ENCODE assay signal across 8 mouse cellular contexts in the genomic region with DNA sequence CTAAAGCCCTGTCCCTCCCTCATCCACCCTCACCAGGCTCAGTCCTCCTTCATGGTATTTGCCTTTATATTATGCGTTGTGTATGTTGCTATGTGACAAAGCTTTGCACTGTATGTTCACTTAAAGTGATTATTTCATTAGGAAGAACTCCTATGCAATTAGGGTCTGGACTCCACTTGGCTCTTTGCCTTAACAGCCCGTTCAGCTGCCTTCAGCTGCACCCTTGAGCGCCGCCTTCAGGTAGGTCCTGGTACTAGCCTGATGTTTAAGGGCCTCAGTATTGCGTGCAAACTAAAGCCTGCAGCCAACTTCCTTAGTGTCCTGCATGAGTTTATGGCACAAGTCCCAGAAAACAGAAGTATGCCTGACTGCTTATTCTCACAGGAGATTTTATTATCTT.
DNase-seq lines count a peak whose midpoint lies in the region; ATAC-seq and TF ChIP-seq lines count a peak whose summit lies in the region.
"Had no signal": no experiment of that assay in that cellular context is flagged by ENCODE, and none has a peak within 500 bp of the region (broad histone marks: within the 10 kb centered on the region; RNA-seq: fewer than 3 reads in every experiment).

No protein-coding gene starts in this region.

- no peak for TF ChIP-seq POLR2A in CH12.LX (IDR thresholded peaks at IDR 0.05; ENCODE audit: low read depth, low read length)

- peak; percentile 61 for TF ChIP-seq CTCF in kidney, postnatal 0 days (IDR thresholded peaks at IDR 0.05; ENCODE audit: low read depth)
- TF ChIP-seq CTCF in CH12.LX (conservative IDR thresholded peaks at IDR 0.05 in 1 of 2, IDR thresholded peaks at IDR 0.05 in 1 of 2; ENCODE audit: low read depth in 2 of 2, low read length in 2 of 2) = peak; percentile 72 to 82

- no peak overlapping the region for H3K27ac ChIP-seq in kidney, postnatal 0 days
- H3K27ac ChIP-seq in kidney, embryonic 14.5 days (ENCODE audit: low read depth, low read length) = no peak overlapping the region
- no peak overlapping the region for H3K27ac ChIP-seq in CH12.LX (ENCODE audit: insufficient read depth, low read depth)
- H3K27ac ChIP-seq: midbrain, embryonic 12.5 days had no signal

- DNase-seq in kidney, postnatal 0 days (ENCODE audit: low spot score) = peak; percentile 40
- peak; percentile 59 for DNase-seq in CH12.LX (ENCODE audit: extremely low read depth)
- DNase-seq in T-cell, adult 2 months (ENCODE audit: low spot score) = peak; percentile 58
- peak; percentile 53 for DNase-seq in retina, embryonic 14.5 days (ENCODE audit: low spot score)
- DNase-seq in left cerebral cortex, adult 11 months (ENCODE audit: low spot score) = no peak

- in situ Hi-C loops in CH12.LX (cut with MboI; ENCODE audit: low pct_ligation_motif_present, low pct_unique_long_range_greater_than_20kb, low sequenced_read_pairs) = loop anchor here (10.0 kb wide), 2 partner anchors 100 to 190 kb away; partner anchors contain the start of gene Rasgrp1

- H3K36me3 ChIP-seq in kidney, postnatal 0 days (ENCODE audit: insufficient read depth, low read length) = no peaks in the 10 kb centered on the region
- H3K36me3 ChIP-seq in kidney, embryonic 14.5 days (ENCODE audit: control insufficient read depth, insufficient read depth, low read length) = no peaks in the 10 kb centered on the region
- no peaks in the 10 kb centered on the region for H3K36me3 ChIP-seq in CH12.LX (replicated peaks in 1 of 2; ENCODE audit: control insufficient read depth in 1 of 2, insufficient read depth in 1 of 2, low read length in 1 of 2)
- H3K36me3 ChIP-seq: midbrain, embryonic 12.5 days had no signal

- ATAC-seq in kidney, postnatal 0 days (replicated peaks; ENCODE audit: low FRiP score, low read depth) = no peak
- no peak for ATAC-seq in kidney, embryonic 14.5 days (ENCODE audit: low FRiP score, low TSS enrichment)
- ATAC-seq in inflammation-experienced regulatory T-cells, adult 6 months = peak; percentile 22

- H3K4me3 ChIP-seq in kidney, postnatal 0 days (replicated peaks; ENCODE audit: low read depth, low read length) = no peak overlapping the region
- no peak overlapping the region for H3K4me3 ChIP-seq in kidney, embryonic 14.5 days (ENCODE audit: low read length)
- no peak overlapping the region for H3K4me3 ChIP-seq in CH12.LX (replicated peaks in 1 of 3; ENCODE audit: low read depth in 2 of 3, low read length in 2 of 3, poor library complexity in 1 of 3)
- H3K4me3 ChIP-seq: midbrain, embryonic 12.5 days had no signal

- H3K9ac ChIP-seq in kidney, postnatal 0 days (ENCODE audit: low read depth, low read length) = no peak overlapping the region
- no peak overlapping the region for H3K9ac ChIP-seq in kidney, embryonic 14.5 days (ENCODE audit: low read depth, low read length)
- no peak overlapping the region for H3K9ac ChIP-seq in CH12.LX (ENCODE audit: insufficient read depth, low read depth)
- H3K9ac ChIP-seq: midbrain, embryonic 12.5 days had no signal

- no peaks in the 10 kb centered on the region for H3K9me3 ChIP-seq in kidney, postnatal 0 days (replicated peaks; ENCODE audit: low read length)
- no peaks in the 10 kb centered on the region for H3K9me3 ChIP-seq in kidney, embryonic 14.5 days (ENCODE audit: control insufficient read depth, low read length)
- no peaks in the 10 kb centered on the region for H3K9me3 ChIP-seq in CH12.LX (replicated peaks; ENCODE audit: low read length)
- H3K9me3 ChIP-seq: midbrain, embryonic 12.5 days had no signal

- no peak for TF ChIP-seq EP300 in CH12.LX (IDR thresholded peaks at IDR 0.05; ENCODE audit: low read length)

- no peaks in the 10 kb centered on the region for H3K27me3 ChIP-seq in kidney, postnatal 0 days (ENCODE audit: insufficient read depth, low read length)
- no peaks in the 10 kb centered on the region for H3K27me3 ChIP-seq in kidney, embryonic 14.5 days (ENCODE audit: control insufficient read depth, insufficient read depth, low read length)
- H3K27me3 ChIP-seq in CH12.LX (replicated peaks) = no peaks in the 10 kb centered on the region

- H3K4me2 ChIP-seq in kidney, postnatal 0 days (ENCODE audit: low read length) = no peak overlapping the region
- H3K4me2 ChIP-seq in kidney, embryonic 14.5 days (replicated peaks; ENCODE audit: low read depth, low read length) = no peak overlapping the region
- H3K4me2 ChIP-seq in CH12.LX (ENCODE audit: insufficient read depth, low read depth, poor library complexity, severe bottlenecking) = no peak overlapping the region
- H3K4me2 ChIP-seq: midbrain, embryonic 12.5 days had no signal

- WGBS in kidney, postnatal 0 days = 33% methylated on average over 5 of the region's 5 CpGs
- WGBS in kidney, embryonic 14.5 days = 43% methylated on average over 5 of the region's 5 CpGs

- peak; percentile 46 for TF ChIP-seq RAD21 in CH12.LX (IDR thresholded peaks at IDR 0.05; ENCODE audit: low read depth, low read length)

- H3K4me1 ChIP-seq in kidney, postnatal 0 days (replicated peaks; ENCODE audit: insufficient read depth, low read length) = no peaks in the 10 kb centered on the region
- H3K4me1 ChIP-seq in kidney, embryonic 14.5 days (ENCODE audit: control insufficient read depth, insufficient read depth, low read length) = no peaks in the 10 kb centered on the region
- H3K4me1 ChIP-seq in CH12.LX (ENCODE audit: control insufficient read depth in 1 of 2, insufficient read depth in 2 of 2) = peaks cover 13 to 23% of the 10 kb centered on the region in 2 experiments
- H3K4me1 ChIP-seq: midbrain, embryonic 12.5 days had no signal

- no peaks in the 10 kb centered on the region for H3K79me2 ChIP-seq in CH12.LX (replicated peaks; ENCODE audit: control insufficient read depth, extremely low read depth, insufficient read depth, poor library complexity, severe bottlenecking)

- dilution Hi-C loops in CH12.LX (cut with MboI; ENCODE audit: extremely low pct_ligation_motif_present, extremely low pct_unique_long_range_greater_than_20kb, low sequenced_read_pairs) = no loop called here

TF ChIP-seq in CH12.LX, 34 proteins besides CTCF, POLR2A, EP300 and RAD21:
- TF ChIP-seq NELFE (IDR thresholded peaks at IDR 0.05; ENCODE audit: low read depth, low read length) (no peak), SMC3 (IDR thresholded peaks at IDR 0.05; ENCODE audit: low read depth, low read length) (peak; percentile 44)
